Mouse (Mus musculus): ENCODE measurements around the gene Ehbp1. TPM values are rescaled to one million over a fixed set of nuclear protein-coding genes. Genes with fewer than 3 reads are reported as not detected.

The Ehbp1 gene
- polyA plus RNA-seq, 2 experiments, result 12.1 to 21.4 TPM

DNA sequence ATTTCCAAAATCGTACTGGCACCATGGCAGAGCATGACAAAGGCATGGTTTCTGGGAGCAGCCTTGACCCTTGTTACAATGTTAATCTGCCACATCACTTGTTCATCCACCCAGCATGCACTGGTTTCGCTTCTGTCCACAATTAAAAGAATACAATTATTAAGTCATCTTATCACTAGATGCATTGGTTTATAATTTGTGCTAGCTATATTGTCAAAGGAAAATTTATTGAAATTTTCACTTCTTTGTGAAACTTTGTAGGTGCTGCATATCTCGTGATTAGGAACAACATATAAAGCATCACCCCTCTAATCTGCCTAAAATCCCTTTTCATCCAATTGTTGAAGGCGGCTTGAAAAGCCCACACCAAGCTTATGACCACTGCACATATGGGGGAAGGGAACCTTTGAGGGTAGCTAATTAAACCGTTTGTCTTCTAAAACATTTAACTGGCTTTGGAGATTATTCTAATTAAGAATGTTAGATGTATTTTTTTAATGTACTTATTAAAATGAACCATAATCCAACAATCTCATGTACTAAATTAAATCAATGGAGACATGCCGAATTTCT, 302.2 kb downstream of the Ehbp1 start:
- Histone ChIP-seq H3K27ac (replicated peaks; ENCODE audit: low read depth, low read length) (no peak overlapping the region), H3K36me3 (ENCODE audit: control insufficient read depth, insufficient read depth, low read length) (0 out of 2 replicates have a peak, but pooled peaks cover 2% of the 10 kb centered on the region), H3K27me3 (ENCODE audit: control insufficient read depth, insufficient read depth, low read length) (no peaks in the 10 kb centered on the region), H3K4me1 (ENCODE audit: control insufficient read depth, insufficient read depth, low read length) (no peaks in the 10 kb centered on the region), H3K9ac (ENCODE audit: low read depth, low read length, severe bottlenecking) (no peak overlapping the region), H3K4me2 (replicated peaks; ENCODE audit: low read depth, low read length, severe bottlenecking) (no peak overlapping the region), H3K9me3 (ENCODE audit: control insufficient read depth, low read length) (no peaks in the 10 kb centered on the region), H3K4me3 (replicated peaks; ENCODE audit: low read length) (no peak overlapping the region)
- no peak for TF ChIP-seq POLR2A (IDR thresholded peaks at IDR 0.05; ENCODE audit: borderline replicate concordance, extremely low read depth, insufficient read depth, insufficient read length)
- no peak for ATAC-seq (ENCODE audit: low FRiP score, low read depth)
- no peak for DNase-seq (ENCODE audit: low spot score)
- WGBS, result 80% methylated on average over 6 of the region's 6 CpGs

DNA sequence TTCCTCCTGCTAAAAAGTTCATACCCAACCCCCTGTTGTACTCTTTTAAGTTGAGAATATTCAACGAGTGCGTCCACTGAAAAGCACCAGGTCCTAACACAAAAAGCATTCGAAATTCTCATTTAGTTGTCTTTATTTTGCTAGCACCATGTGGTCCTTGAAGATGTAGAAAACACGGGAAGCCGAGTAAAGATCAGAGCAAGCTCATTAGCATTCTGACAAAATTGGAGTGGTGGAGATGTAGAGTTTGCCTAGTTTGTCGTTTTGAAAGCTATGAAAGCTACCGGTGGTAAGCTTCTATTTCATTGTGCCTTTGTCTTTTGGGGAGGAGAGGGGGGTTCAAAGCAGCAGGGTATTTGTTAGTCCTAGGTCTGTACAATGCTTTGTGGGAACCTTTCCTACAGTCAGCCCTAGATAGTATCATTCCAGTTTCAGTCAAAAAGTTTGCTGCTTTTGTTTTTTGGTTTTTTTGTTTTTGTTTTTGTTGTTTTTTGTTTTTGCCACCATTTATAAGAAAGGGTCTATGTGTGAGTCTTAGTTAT, 307.5 kb downstream of the Ehbp1 start:
- ATAC-seq (ENCODE audit: low FRiP score, low read depth) (no peak), DNase-seq (ENCODE audit: low spot score) (no peak)
- 59% methylated on average over 7 of the region's 7 CpGs for WGBS

DNA sequence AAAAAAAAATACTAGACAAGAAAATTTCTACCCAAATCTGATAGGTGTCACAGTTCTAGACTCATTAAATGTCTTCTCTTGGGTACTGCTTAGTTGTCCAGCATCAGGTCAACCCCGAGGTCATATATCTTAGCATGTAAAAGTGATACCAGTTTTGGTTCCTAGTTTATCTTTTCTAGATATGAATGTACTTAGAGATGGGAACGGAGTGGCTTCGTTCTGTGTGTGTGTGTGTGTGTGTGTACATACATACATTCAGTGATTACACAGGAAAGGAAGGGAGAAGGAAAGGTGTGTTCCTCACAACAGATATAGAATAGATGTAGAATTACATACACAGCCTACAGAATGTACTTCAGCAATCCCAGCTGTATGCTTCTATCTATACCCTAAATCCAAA, 308.5 kb downstream of the Ehbp1 start:
- WGBS, result 91% methylated on average over 3 of the region's 3 CpGs
- ATAC-seq (ENCODE audit: low FRiP score, low read depth), result no peak
- DNase-seq (ENCODE audit: low spot score), result no peak
- Histone ChIP-seq H3K36me3 (ENCODE audit: control insufficient read depth, insufficient read depth, low read length) (no peaks in the 10 kb centered on the region), H3K9ac (ENCODE audit: low read depth, low read length, severe bottlenecking) (no peak overlapping the region), H3K4me3 (replicated peaks; ENCODE audit: low read length) (no peak overlapping the region), H3K9me3 (ENCODE audit: control insufficient read depth, low read length) (no peaks in the 10 kb centered on the region), H3K27ac (replicated peaks; ENCODE audit: low read depth, low read length) (no peak overlapping the region), H3K4me2 (replicated peaks; ENCODE audit: low read depth, low read length, severe bottlenecking) (no peak overlapping the region), H3K27me3 (ENCODE audit: control insufficient read depth, insufficient read depth, low read length) (no peaks in the 10 kb centered on the region), H3K4me1 (ENCODE audit: control insufficient read depth, insufficient read depth, low read length) (no peaks in the 10 kb centered on the region)
- no peak for TF ChIP-seq POLR2A (IDR thresholded peaks at IDR 0.05; ENCODE audit: borderline replicate concordance, extremely low read depth, insufficient read depth, insufficient read length)

More for the DNA sequence above, 307.5 kb downstream of the Ehbp1 start:
- Histone ChIP-seq H3K27ac (replicated peaks; ENCODE audit: low read depth, low read length) (no peak overlapping the region), H3K9ac (ENCODE audit: low read depth, low read length, severe bottlenecking) (no peak overlapping the region), H3K4me2 (replicated peaks; ENCODE audit: low read depth, low read length, severe bottlenecking) (no peak overlapping the region), H3K4me3 (replicated peaks; ENCODE audit: low read length) (no peak overlapping the region), H3K27me3 (ENCODE audit: control insufficient read depth, insufficient read depth, low read length) (no peaks in the 10 kb centered on the region), H3K36me3 (ENCODE audit: control insufficient read depth, insufficient read depth, low read length) (no peaks in the 10 kb centered on the region), H3K9me3 (ENCODE audit: control insufficient read depth, low read length) (no peaks in the 10 kb centered on the region), H3K4me1 (ENCODE audit: control insufficient read depth, insufficient read depth, low read length) (no peaks in the 10 kb centered on the region)
- no peak for TF ChIP-seq POLR2A (IDR thresholded peaks at IDR 0.05; ENCODE audit: borderline replicate concordance, extremely low read depth, insufficient read depth, insufficient read length)

DNA sequence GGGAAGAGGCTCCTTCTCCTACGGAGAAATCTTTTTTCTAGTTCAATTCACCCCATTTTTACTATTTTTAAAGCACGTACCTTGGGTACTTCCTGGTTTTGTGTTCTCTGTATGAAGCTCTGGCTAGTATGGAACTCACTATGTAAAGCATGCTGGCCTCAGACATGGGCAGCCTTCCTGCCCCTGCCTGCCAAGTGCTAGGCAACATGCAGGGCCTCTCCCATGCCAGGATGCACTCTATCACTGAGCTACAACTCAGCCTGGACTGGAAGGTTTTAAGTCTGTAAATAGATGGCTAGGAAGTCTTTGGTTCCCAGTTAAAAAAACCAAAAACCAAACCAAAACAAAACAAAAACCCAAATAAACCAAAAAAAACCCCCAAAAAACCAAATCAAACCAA, 321.5 kb downstream of the Ehbp1 start:
- ATAC-seq (ENCODE audit: low FRiP score, low read depth) (no peak), DNase-seq (ENCODE audit: low spot score) (no peak)

DNA sequence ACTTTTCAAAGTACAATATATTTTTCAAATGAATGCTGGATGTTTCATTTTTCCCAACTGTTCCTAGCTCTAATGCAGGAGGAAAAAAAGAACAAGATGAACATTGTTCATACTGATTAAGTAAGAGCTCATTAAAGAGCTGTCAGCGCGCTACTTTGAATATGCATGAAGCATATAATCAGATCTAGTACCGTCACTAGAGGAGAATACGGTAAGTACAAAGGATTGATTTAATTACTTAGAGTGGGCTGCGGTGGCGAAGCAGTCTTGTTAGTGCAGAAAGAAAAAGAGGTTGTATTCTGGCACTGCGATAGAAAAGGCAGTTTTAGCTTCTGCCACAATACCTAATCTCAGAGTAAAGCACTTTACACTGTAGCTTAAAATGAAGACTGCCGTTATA, 324.6 kb downstream of the Ehbp1 start:
- 70% methylated on average over 8 of the region's 8 CpGs for WGBS

More for the DNA sequence above, 321.5 kb downstream of the Ehbp1 start:
- H3K36me3 ChIP-seq (ENCODE audit: control insufficient read depth, insufficient read depth, low read length), result peaks cover 6% of the 10 kb centered on the region; the same call in 1 of the 2 replicates
- TF ChIP-seq POLR2A (IDR thresholded peaks at IDR 0.05; ENCODE audit: borderline replicate concordance, extremely low read depth, insufficient read depth, insufficient read length), result no peak
- no peak overlapping the region for H3K4me3 ChIP-seq (replicated peaks; ENCODE audit: low read length)
- WGBS, result 89% methylated on average over 2 of the region's 2 CpGs
- H3K27ac ChIP-seq (replicated peaks; ENCODE audit: low read depth, low read length), result no peak overlapping the region
- no peak overlapping the region for H3K9ac ChIP-seq (ENCODE audit: low read depth, low read length, severe bottlenecking)
- no peaks in the 10 kb centered on the region for H3K27me3 ChIP-seq (ENCODE audit: control insufficient read depth, insufficient read depth, low read length)
- H3K9me3 ChIP-seq (ENCODE audit: control insufficient read depth, low read length), result no peaks in the 10 kb centered on the region
- no peaks in the 10 kb centered on the region for H3K4me1 ChIP-seq (ENCODE audit: control insufficient read depth, insufficient read depth, low read length)
- H3K4me2 ChIP-seq (replicated peaks; ENCODE audit: low read depth, low read length, severe bottlenecking), result no peak overlapping the region

More for the DNA sequence above, 324.6 kb downstream of the Ehbp1 start:
- Histone ChIP-seq H3K4me3 (replicated peaks; ENCODE audit: low read length) (no peak overlapping the region), H3K36me3 (ENCODE audit: control insufficient read depth, insufficient read depth, low read length) (peaks cover 6% of the 10 kb centered on the region; the same call in 1 of the 2 replicates), H3K9me3 (ENCODE audit: control insufficient read depth, low read length) (no peaks in the 10 kb centered on the region), H3K27me3 (ENCODE audit: control insufficient read depth, insufficient read depth, low read length) (no peaks in the 10 kb centered on the region), H3K9ac (ENCODE audit: low read depth, low read length, severe bottlenecking) (no peak overlapping the region), H3K27ac (replicated peaks; ENCODE audit: low read depth, low read length) (no peak overlapping the region), H3K4me1 (ENCODE audit: control insufficient read depth, insufficient read depth, low read length) (no peaks in the 10 kb centered on the region), H3K4me2 (replicated peaks; ENCODE audit: low read depth, low read length, severe bottlenecking) (no peak overlapping the region)
- DNase-seq (ENCODE audit: low spot score) (no peak), ATAC-seq (ENCODE audit: low FRiP score, low read depth) (no peak)
- TF ChIP-seq POLR2A (IDR thresholded peaks at IDR 0.05; ENCODE audit: borderline replicate concordance, extremely low read depth, insufficient read depth, insufficient read length), result no peak
